Mouse (Mus musculus) liver, adult 2 months (tissue): ENCODE measurements around the gene Ift57.

Experiments
- CTCF ChIP-seq: fragments of 200-500 bp; IDR thresholded peaks from 2 replicates; pipeline ENCODE4 v1.5.1; 2011; ENCODE audit warnings: low read depth, low read length, control low read depth
- POLR2A ChIP-seq: fragments of 200-500 bp; IDR thresholded peaks from 2 replicates; pipeline ENCODE4 v1.6.1; 2011; ENCODE audit warnings: low read length, control low read depth; ENCODE audit not compliant: insufficient read depth; ENCODE audit errors: extremely low read depth

DNA sequence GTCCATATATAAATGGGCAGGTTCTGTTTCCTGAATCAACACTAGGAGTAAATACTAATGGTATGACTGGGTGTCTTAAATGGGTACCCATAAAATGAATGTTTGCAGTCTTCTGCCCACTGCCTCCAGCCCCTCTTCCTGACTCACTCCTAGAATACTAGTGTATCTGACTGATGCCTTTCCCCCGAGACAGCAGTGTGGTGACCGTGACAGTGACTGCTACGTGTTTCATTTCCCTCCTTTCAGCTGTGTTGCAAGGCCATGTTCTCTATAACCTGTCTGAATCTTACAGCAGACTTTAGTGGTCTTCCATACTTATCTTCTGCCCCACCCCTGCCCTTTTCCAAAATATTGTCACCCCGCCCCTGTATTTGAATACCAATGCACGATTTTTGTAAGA is 25.2 kb downstream of the Ift57 start:
- TF ChIP-seq CTCF (no peak), POLR2A (no peak)
